Mouse (Mus musculus): Measurements from ENCODE around the gene Rnf20.
A peak's percentile ranks its signal among the peaks of the same experiment; 100 is the strongest.

The Rnf20 gene

DNA sequence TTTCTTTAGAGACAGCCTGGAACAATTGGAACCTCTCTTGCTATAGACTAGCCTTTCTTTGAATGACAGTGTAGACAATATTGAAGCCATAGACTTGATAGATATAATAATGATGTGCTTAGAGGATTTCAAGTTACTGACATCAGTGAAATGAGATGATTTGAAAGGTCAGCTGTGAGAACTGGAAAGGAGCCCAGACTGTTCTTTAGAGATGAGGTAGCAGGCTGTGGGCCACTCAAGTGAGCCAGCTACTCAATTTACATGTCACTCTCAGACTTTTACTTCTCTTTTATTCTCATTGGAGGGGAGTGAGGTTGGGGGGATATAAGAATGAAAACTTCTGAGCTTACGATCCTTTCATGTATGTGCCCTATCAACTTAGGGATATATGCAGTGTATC, 27.6 kb downstream of the Rnf20 start:
- DNase-seq (ENCODE audit: low read depth, low spot score) = no peak

DNA sequence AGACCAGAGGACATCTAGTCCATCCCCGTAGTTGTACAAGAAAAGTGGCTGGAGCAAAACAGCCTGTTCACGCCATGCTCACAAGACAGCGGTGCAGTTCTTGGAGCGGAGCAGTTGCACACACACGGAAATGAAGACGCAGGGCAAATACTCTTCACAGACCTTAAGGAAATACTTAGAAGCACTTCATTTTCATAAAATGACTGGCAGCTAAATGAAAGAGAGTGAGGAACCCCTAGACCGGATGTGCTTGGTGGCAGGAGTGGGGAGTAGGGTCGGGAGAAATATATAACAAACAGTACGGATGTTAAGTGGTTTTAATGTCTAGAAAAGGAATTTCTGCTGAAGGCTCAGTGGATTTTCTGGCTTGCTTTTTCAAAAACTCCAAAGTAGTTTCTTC, 29.9 kb downstream of the Rnf20 start:
- no peak for DNase-seq (ENCODE audit: low read depth, low spot score)

DNA sequence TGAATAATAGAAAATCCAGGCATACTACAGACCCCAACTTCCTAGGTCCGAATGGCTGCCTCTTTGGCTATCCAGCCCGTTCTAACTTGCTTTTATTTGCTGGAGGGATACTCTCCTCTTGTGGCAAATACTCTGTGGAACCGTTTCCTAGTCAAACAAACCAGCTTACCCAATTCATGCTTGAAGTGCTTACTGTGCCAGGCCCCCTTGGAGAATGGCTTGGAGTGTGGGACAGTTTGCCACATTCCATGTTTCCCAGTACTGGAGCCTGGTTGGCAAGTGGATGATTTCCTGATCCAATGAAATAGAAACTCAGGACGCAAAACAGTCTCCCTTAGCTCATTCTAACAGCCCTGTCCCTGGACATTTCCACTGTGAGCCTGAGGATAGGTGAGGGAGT, 30.4 kb downstream of the Rnf20 start:
- DNase-seq (ENCODE audit: low read depth, low spot score) = no peak

DNA sequence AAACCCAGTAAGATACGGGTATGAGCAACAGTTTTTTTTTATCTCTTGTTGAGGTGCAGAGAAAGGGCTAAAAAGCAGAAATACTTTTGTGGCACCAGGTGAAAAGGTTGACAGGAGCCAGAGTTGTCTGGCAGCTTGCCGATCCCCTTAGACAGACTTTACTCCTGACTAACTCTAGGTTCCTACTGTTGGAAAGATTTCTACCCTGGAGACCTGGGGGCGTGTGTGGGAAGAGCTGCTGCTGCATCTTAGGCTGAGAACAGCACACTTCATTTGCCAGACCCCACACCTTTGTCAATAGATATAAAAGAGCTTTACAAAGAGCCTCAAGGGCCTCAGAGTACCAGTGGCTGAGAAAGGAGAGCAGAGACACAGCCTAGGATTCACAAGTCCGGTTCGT, 33.0 kb downstream of the Rnf20 start:
- DNase-seq (ENCODE audit: low read depth, low spot score) = no peak

DNA sequence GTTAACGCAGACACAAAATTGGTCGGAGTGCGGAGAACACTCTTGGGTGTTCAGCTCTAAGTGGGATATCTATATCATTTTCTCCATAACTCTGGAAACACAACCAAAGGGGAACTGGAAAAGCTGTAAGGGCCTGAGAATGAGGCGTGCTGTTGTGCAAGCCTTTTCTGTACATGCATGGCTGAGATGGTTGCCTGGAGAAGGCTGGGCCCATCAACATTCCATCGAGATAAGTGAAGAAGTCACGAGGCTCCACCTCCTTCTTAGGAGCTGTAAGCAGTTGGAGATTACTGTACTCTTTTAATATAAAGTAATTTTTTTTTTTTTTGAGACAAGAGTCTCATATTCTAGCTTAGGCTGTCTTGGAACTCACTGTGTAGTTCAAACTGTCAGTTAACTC, 44.3 kb downstream of the Rnf20 start:
- no peak for DNase-seq (ENCODE audit: low read depth, low spot score)

DNA sequence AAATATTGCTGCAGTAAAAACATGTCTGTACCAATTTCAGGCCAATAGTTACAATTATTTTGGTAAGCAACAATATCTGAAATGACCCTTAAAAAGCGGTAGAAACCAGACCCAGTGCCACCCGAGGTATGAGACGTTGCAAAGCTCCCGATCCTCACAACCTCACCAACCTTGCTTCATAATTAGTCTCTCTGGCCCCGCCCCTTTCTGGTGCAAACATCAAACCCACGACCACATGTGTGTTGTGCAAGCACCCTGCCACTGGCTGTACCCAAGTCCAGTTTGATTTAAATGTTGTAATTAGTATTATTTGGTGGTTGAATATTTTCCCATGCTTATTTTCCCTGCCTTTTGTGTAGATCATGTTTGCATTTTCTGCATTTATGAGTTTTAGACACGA, 45.0 kb downstream of the Rnf20 start:
- no peak for DNase-seq (ENCODE audit: low read depth, low spot score)

DNA sequence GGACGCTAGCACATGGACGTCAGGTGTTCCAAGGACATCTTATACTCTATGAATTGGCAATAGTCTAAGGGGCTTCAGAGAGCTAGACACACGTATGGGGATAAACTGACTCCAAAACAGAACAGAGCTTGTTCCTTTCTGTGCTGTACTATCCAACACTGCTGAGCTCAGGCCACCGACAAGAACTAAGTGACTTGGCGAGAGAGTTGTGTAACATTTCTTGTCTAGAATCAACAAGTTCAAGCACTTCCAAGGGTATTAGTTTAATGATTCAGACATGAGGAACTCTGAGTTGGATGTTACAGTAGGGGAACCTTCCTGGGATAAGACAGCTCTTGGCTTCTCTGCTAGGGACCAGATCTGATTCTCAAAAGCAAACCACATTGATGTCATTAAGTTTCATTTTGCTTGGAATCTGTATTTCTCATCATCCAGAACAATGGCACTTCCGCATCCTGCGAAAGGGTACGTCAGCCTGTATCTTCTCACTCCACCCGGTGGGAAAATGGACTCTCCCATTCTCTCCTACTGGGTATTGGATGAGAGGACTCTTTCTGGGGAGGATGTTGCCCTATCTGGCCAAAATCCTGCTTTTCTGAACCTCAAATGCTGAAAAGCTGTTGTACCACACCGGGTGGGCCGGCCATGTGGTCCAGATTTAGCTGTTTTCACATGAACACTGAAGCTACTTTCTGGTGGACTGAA, 48.5 kb downstream of the Rnf20 start:
- no peak for DNase-seq (ENCODE audit: low read depth, low spot score)

DNA sequence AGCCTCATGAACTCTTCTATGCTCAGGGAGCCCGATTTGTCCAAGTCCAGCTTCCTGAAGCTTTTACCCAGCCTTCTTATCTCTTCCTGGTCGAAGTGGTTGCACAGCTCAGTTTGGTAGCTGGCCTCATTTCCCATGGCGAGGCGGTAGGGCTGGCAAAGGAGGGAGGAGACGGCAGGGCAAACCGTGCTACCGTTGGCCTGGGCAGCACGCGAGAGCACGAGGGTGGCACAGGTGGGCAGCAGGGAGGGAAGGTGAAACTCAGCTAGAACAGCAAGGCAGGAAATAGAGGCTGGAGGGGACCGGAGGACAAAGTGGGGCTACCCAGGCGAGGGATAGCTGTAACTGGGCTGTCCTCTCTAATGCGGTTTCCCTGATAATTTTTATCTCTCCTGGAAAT, 50.0 kb downstream of the Rnf20 start, which contains the start of gene Ppp3r2:
Gene Ppp3r2, minus strand, starts transcription at position 213 of the 400 bp plus-strand sequence.
- DNase-seq (ENCODE audit: low read depth, low spot score) = no peak

DNA sequence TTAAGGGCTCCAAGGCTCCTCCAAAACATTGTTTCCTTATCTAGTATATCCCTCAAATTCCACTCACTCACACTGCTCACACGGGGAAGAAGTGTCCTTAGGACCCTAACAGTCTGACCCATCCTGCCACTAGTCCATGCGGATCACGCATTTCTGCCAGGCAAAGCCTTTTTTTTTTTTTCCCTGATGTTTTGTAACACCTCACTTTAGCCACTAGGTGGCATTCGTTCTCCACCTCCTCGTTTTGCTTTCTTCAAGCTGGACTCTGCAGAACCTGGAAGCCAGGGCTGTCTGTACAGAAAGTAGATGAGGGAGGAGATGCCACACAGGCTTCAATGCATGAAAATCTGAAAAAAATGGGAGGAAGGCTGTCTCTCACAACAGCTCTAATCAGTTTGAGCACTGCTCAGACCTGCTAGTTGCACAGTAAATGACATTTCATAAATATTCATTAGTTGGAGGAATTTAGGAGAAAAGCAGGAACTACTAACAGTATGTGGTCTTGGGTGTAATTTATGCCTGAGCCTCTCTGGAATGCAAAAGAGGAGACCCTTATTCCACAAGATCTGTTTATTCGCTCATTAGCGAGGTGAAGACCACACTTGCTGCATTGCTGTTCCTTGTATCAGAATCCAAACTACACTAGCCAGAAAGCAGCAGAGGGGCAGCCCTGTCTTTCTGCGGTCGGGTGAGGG, 56.9 kb downstream of the Rnf20 start:
- DNase-seq (ENCODE audit: low read depth, low spot score) = peak; percentile 66

DNA sequence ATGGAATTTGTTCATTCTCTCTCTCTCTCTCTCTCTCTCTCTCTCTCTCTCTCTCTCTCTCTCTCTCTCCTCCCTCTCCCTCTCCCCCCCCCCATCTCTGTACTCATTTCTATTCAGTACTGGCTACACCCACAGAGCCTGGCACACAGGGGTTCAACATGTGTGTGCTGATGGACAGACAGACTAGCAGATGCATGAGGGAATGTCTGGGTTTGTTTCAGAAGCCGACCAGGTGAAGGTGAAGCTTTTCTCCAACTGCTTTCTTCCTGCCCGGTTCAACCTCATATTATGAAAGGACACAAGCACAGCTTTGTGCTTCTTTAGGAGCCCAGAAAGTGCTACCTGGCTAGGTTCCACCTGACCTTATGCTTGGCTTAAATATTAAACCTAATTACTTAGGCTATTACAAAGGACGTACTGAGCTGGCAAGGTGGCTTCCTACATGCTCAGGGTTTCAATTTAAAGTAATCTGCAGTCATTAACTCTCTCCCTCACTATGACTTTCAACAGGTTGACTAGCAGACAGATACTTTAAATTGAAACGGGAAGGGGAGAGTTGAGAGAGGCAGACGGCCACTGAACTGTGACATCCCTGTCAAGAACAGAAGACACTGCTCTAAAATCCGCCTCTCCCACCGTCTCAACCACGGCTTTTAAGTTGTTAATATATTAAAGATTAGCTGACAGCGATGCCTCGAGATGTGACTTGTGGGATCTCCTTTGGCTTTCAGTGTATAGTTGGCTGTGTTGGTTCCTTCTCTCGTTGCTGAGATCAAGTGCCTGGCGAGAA, 59.8 kb downstream of the Rnf20 start:
- DNase-seq (ENCODE audit: low read depth, low spot score) = no peak

All from ES-CJ7 (cell line).